Mouse (Mus musculus) heart, postnatal 4 days (tissue): ENCODE data around the gene Hoxb3. TPM values are rescaled to one million over a fixed set of nuclear protein-coding genes. Genes with fewer than 3 reads are reported as not detected.

Experiments
- DNase-seq: peaks from one replicate; pipeline ENCODE4 v3.0.0; 2021
- total RNA-seq, 2 experiments: library from RNA; stranded (reverse); gene quantifications; 2 replicates each; pipeline ENCODE4 v1.2.3; 2021

Gene Hoxb3
- total RNA-seq, 2 experiments from 2014 or later = 1.4 to 1.5 TPM

DNA sequence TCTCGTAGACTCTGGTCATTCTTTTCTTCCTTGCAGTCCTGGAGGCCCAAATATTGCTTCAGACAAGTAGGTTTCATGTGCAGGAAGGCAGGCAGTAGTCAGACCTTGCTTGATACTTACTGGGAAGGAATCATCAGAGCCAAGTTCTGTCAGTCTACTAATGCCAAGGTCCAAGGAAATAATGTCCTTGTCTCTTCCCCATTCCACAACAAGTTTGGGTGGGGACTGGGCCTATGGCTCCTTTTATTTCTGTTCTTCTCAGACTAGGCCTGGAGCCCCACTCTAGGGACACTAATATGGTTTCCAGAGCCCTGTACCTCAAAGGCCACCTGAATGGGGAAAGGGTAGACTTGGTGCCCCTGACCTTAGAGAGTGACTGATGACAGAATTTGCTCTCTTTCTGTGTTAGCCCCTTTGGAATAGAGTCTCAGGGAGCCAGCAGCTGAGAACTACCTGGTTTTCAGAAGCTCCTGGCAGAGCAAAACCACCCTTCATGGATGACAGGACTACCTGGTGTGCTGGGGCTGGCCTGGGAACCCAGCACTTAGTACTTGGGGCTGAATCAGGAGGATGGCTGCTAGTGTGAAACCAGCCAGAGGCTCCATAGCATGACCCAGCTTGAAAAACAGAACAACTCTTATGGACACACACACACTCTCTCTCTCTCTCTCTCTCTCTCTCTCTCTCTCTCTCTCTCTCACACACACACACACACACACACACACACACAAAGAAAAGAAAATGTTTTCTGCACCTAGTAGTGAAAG lies 34.5 kb upstream of the Hoxb3 start:
- no peak for DNase-seq

GRCm38 (mm10) chr11:96289293-96289692 lies 33.8 kb upstream of the Hoxb3 start:
- no peak for DNase-seq

DNA sequence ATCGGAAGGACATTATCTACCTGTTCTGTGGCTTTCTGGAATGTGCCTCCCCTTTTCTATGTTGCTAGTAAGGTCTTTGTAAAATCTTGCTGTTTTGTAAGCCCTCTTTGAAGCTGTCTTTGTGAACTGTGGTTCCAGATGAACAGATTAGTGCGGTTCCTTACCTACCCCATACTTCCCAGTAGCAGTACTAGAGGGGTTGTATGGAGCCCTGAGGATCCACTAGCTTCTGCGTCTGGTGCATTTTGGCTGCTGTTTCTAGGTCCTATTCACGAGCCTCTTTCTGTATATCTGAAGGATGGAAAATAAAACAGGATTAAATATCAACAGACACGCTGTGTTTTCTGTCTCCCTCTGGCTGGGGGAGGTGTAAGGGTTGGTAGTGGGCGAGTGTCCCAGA lies 33.3 kb upstream of the Hoxb3 start:
- no peak for DNase-seq

- no peak for DNase-seq
Measured at GRCm38 (mm10) chr11:96290705-96291355, 32.3 kb upstream of the Hoxb3 start.

GRCm38 (mm10) chr11:96291681-96292564 lies 31.2 kb upstream of the Hoxb3 start, which contains the start of gene Hoxb6:
TSS of gene Hoxb6 (plus strand) at chr11:96292476.
- DNase-seq = no peak

GRCm38 (mm10) chr11:96292565-96293301 lies 30.4 kb upstream of the Hoxb3 start:
- DNase-seq = no peak

DNA sequence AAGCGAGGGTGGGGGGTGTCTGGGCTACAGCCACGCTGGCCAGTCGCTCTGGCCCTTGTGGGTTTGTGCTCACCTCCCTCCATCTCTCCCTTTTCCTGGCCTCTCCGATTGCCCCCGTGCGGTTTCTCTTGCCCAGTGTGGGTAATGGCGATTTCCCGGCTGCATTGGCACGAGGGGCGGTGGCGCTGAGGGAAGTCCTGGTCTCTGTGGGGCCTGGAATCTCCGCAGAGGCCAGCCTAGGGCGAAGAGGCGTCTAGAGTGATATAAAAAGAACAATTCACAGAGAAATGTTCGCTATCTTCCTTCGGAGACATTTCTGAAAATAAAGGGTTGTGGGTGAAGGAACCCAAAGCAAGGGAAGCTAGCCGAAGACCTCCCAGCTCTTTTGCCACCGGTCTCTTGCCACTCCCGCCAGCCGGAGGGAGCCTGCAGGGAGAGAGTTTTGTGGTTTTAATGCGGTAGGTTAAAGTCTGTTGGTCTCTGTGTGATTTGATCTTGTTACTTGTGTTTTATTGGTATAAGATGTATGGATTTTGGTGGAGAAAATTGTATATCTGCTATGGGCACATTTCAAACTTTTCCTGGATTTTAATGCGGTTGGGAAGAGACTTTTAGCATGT lies 29.7 kb upstream of the Hoxb3 start:
- DNase-seq = no peak

- DNase-seq = peak; percentile 83
Measured at GRCm38 (mm10) chr11:96294245-96295091, 28.7 kb upstream of the Hoxb3 start.

- DNase-seq = no peak
Measured at GRCm38 (mm10) chr11:96295092-96295835, 27.9 kb upstream of the Hoxb3 start.

GRCm38 (mm10) chr11:96296997-96297396 lies 26.1 kb upstream of the Hoxb3 start:
- DNase-seq = no peak

- DNase-seq = no peak
Measured at GRCm38 (mm10) chr11:96297428-96297827, 25.7 kb upstream of the Hoxb3 start.

DNA sequence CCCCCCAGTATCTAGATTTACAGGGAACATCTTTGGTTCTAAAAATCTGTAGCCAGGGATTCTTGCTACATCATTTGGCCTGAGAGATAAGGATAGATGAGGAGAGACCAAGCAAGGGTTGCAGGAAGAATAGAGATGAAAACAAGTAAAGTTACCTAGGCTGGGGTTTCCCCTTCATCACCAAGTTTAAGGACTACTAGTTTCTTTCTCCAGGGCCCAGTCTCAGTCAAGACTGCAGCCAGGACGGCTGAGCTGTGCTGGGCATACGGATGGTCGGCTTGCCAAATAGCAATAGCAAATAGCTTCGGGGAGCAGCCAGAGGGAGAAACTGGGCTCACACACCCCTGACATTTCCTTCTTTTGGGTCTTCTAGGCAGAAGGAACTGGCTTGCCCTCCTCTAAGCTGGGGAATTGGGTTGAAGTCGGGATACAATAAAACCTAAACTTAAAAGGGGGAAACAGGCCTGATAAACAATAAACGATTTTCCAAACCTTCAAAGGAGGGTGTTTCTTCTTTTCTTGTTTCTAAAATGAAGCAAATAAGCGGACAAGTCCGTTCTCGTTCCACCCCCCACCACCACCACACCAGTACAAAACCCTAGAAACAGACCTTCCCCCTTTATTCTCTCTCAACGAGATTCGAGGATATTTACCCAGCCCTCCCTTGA lies 25.0 kb upstream of the Hoxb3 start:
- DNase-seq = no peak

GRCm38 (mm10) chr11:96298895-96299667 lies 24.0 kb upstream of the Hoxb3 start:
- no peak for DNase-seq

GRCm38 (mm10) chr11:96299781-96300180 lies 23.3 kb upstream of the Hoxb3 start:
- DNase-seq = no peak

GRCm38 (mm10) chr11:96300354-96301063 lies 22.6 kb upstream of the Hoxb3 start:
- no peak for DNase-seq

- DNase-seq = no peak
Measured at GRCm38 (mm10) chr11:96301064-96301431, 22.1 kb upstream of the Hoxb3 start.

DNA sequence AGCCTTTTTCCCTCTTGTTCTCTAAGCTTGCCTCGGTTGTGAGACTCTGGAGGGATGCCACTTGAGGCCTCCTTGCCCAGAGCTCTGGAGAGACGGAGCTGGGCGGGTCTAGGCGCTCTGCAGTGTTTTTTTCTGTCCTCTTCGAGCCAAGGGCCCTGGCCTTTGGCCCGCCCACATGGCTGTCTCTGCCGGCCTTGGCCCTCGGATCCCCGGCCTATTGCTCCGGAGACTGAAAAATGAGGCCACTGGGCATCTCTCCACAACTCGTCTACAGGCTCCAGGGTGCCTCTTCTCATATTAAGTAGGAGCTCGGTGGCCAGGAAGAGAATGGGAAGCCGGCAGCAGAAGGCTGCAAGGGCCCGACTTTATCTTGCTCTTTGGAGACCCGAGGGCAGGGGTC lies 21.3 kb upstream of the Hoxb3 start:
- no peak for DNase-seq
